Mouse (Mus musculus): ENCODE measurements at regions not wholly inside any gene's neighbourhood (a gene's known extent, or its start where the extent isn't known, plus 50 kb on each side); places are given as distances from the start of the nearest gene placed in this dataset.

DNA sequence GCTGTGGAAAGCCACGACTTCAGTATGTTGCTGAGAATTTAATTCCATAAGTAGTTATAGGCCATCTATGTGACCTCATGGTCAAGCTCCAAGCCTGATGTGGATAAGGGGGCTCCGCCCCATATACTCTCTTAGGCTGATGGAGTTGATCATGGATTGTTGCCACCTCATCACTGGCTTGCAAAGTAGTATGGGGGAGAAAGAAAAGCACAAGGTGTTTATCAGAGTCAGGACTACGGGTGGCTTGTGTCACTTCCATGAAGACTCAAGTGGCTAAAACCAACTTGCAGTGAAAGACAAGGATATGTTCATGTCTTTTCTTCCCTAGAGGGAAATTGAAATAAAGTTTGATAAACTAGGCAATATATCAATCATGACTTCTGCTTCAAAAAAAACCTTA, 102.9 kb upstream of the Fut8 start:
- no peak for DNase-seq

DNA sequence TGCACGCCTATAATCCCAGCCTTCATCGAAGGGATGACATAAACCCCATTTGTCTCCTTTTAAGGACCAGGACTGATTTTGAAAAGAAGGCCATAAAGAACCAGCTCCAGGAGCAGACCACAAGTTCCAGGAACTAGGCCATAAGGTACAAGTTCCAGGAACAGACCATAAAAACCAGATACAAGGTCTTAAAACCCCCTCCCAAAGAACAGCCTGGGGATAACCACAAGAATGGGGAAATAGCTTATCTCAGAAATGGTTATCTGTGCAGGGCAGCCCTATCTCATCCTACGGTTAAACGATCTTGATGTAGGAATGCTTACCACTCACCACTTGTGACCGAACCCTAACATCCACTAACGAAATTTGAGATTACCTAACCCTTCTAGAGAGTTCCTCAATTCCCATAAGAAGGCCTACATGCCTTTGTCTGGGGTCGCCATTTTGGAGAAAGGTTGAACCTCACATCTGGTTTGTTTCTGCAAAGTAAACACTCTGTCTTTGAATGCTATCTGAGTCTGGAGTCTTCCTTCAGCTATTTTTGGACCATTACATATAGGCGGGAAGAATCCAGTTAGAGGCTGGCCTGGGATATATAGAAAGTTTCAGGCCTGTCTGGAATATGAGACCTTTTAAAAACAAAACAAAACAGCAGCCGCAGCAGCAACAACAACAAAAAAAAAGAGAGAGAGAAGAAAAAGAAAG, 103.5 kb upstream of the Fut8 start:
- DNase-seq = no peak

DNA sequence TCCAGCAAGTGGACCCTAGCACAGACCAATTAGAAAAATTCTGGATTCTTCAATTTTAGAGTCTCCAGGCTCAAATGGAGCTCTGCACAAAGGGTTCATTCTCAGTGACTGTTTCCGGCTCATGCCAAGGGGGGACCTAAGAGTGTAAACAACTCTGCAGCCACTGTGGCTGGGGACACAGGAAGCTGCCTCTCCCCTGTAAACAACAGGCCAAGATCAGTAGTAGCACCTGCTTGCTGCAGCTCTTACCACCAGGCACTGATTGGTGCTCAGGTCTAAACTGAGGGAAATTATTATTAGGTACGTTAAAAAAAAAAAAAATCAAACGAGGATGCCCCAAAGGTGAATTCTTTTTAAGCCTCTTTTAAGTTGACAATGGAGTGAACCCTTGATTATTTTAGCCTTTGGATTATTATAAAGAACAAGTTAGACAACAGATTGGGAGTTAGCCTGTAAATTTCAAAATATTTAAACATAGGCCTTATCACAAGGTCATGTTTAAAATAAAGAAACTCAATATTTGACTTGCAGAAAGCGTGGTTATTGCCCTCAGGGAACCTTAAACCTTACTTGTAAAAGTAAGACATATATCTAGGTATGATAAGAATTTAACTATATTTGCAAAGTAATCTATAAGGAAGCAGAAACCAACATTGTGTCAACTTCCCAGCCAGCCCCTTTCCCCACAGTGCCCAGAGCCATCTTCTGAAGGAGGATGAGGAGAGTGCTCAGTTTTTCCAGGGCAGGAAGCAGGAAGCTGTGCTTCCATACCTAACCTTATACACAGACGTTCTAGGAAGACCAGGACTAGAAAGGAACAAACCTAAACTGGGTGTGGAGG, 104.2 kb upstream of the Fut8 start:
- DNase-seq = no peak

DNA sequence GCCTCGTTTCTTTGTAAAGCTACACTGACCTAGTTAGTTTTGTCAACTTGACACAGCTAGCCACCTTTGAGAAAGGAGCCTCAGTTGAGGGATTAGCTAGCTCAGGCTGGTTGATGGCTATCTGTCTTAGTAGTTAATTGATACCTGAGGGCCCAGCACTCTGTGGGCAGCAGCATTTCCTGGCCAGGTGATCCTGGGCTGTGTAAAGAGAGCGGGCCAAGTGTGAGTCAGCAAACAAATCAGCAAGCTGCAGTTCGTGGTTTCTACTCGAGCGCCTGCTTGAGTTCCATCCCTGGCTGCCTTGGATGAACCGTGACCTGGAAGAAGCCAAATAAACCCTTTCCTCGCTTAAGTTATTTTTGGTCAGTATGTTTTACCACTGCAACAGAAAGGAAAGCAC, 106.6 kb upstream of the Fut8 start:
- DNase-seq = no peak

DNA sequence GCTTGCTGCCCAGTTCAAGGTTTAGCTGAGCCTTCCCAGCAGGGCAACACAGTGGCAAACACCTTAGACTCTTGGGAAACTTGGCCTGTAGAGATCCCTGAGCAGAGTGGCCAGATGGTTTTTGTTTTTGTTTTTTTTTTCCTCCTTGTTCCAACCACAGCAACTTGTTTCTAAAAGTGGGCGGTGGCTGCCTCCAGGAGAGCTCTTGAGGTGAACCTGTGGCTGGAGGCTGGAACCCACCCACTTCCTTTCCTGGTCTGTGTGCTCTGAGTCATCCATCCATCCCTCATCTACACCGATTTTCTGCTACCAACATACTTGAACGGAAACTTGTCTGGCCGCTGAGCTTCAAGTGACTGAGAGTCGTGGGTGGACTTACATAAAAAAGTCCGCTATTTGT, 107.4 kb upstream of the Fut8 start:
- DNase-seq = no peak

DNA sequence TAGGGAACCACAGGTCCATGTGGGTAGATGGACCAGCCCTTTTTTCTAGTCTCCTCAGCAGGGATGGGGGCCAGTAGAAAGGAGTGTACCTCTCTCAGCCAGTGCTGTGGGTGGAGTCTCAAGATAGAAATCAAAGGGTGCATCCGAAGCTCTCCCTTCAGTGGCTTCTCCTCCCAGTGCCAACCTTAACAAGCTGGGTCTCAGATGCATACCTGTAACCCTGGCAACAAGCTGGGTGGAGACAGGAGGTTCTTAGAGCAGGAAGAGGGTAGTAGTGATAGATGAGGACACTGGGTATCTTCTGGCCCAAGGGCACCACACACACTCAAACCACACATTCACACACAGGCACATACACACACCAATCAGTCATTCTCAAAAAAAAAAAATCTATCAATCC, 113.7 kb upstream of the Fut8 start:
- DNase-seq = no peak

DNA sequence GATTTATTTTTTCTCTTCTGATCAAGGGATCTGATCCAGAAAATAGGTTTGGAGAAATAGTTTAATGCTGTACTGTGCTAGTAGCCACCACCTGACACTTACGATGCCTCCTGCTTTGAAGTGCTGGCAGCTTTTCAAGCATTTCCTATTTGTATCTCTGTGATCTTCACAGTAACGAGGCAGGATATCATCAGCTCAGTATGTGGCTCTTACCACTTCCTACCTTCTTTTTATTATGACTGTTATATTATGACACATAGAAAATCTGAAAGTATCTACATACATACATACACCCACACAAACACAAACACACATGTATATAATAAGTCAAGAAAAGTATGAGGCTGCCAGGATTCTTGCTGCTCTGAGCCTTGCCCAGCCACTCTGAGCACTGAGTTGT, 124.4 kb upstream of the Fut8 start:
- no peak for DNase-seq

DNA sequence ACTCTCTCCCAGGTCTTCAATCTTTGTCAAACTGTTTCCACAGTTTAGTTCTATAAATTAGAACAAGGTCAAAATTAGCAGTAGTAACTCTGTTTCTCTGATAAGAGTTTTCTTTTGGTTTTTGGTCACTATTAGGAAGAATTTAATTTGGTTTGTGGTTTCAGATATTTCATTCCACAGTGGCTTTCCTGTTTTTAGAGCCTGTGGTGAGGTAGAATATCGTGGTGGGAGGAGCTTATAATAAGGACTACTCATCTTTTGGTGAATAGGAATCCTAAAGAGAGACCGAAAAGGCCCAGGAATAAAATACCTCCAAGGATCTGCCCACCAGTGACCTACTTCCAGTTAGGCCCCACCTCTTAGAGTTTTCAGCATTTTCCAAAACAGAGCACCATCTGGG, 125.8 kb upstream of the Fut8 start:
- no peak for DNase-seq

DNA sequence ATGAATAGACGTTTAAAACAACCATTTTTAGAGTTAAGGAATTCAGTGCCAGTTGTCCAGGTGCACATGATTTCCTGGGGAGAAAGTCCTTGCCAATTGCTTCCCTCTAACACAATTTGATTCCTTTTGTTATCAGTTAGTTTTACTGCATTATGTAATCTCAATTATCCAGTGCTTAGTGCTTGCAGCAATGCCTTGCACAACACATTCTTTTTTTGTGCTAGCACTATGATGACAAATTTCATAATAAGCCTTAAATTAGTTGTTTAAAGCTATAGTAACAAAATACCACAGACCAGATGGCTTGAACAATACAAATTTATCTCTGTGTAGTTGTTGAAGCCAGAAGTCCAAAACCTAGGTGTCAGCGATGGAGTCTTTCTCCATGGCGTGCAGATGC, 130.7 kb upstream of the Fut8 start:
- no peak for DNase-seq

DNA sequence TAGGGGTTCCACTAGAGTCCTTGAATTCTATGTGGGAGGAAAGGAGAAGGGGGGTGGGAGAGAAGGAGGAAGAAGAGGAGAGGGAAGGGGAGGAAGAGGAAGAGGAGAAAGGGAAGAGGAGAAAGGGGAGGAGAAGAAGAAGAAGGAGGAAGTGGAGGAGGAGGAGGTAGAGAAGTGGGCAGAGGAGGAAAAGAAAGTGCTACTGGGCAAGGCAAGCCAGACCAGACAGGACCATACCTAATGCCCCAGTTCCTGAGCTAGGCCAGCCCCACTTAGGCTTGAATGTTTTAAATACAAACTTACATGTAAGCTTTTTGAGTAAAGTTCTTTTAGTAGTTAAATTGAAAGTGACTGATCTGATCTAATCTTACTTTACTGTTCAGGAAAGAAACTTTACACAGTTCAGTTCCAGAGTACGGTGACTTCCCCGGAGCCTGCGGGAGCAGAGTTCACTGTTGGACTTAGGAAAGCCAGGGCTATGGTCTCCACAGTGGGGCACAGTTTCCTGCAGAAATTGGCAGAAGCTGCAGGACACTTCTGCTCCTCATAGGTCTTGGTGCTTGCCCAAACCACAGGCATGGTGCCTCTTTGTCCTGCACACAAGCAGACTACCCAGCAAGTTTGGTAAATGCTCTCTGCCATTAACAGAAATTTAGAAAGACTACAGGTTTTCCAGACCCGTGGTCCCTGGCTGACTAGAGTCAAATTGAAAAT, 131.9 kb upstream of the Fut8 start:
- DNase-seq = no peak

DNA sequence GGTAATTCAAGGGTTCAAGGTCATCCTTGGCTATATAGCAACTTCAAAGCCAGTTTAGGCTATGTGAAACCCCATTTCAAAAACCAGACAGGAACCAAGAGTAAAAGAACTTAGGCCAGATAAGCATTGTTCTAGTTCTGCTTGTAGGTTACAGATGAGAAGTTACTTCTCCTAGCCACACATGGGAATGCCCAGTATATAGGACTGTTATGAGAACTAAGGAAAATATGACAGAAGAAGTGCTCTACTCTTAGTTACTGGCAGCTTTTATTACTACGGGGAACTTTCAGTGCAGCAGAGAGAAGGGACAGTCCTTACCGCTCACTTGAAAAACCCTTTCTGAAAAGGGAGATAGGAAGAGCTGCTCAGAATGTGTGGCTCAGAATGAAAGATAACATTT, 137.4 kb upstream of the Fut8 start:
- no peak for DNase-seq

DNA sequence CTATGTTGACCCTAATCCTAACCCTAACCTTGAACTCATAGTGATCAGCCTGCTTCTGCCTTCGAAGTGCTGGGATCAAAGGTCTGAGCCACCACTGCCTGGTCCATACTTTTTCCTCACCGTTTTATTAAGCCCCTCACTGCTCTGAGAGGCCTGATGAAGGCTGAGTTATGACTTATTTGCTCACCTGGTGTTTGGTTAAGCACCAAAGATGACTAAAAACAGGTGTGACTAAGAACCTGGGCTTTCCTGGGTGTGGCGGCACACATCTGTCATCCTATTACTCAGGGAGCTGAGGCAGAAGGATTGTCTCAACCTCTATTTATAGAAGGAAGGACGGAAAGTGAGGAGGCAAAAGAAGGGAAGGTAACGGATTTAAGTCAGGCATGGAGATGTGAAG, 137.5 kb upstream of the Max start:
- DNase-seq = no peak

DNA sequence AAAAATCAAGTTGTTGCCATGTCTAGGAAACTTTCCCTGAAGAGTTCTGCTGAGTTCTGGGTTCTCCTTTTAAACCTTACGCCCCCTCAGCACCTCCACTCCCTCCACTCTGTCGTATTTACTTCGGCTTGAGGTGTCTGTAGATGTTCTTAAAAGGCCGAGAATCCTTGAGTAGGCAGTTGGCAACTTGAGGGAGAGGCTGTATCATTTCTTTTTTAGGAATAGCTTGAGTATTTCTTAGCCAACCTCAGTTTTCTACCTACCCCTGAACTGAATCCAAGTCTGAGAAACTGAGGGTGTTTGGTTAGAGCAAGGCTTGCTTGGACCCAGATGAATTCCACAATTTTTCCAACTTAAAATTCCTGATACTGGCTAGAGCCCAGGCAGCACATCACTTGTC, 136.8 kb upstream of the Max start:
- DNase-seq = no peak

DNA sequence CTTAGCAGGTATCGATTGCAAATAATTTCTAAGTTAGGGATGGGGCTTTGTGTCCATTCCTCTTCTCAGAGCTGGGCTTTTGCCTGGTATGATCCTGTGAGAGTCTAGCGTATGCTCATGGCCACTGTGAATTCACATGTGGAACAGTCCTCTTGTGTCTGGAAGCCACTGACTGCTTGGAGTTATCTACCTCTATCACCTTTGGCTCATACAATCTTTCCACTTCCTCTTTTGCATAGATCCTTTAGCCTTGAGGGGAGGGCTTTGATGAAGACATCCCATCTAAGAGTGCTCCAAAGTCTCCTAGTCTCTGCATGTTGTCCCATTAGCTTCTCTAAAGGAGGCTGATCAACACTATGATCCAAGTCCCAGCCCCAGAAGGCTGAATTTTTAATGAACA, 135.8 kb upstream of the Max start:
- DNase-seq = no peak

DNA sequence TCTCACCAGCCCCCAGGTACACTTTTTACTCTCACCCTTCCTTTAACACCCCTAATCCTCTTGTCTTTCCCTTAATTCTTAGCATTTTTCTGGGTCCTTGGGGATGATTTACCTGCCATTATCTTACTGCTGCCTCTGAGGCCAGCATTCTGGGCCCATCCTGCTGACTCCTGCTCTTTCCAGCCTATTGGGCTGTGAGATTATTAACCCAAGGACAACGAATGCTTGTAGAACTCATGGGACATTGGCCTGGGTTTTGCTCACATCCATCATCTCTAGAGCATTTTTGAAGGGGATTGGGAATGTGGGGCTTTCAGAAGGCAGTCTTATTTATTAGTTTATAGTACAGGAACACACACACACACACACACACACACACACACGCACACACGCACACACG, 134.5 kb upstream of the Max start:
- no peak for DNase-seq

DNA sequence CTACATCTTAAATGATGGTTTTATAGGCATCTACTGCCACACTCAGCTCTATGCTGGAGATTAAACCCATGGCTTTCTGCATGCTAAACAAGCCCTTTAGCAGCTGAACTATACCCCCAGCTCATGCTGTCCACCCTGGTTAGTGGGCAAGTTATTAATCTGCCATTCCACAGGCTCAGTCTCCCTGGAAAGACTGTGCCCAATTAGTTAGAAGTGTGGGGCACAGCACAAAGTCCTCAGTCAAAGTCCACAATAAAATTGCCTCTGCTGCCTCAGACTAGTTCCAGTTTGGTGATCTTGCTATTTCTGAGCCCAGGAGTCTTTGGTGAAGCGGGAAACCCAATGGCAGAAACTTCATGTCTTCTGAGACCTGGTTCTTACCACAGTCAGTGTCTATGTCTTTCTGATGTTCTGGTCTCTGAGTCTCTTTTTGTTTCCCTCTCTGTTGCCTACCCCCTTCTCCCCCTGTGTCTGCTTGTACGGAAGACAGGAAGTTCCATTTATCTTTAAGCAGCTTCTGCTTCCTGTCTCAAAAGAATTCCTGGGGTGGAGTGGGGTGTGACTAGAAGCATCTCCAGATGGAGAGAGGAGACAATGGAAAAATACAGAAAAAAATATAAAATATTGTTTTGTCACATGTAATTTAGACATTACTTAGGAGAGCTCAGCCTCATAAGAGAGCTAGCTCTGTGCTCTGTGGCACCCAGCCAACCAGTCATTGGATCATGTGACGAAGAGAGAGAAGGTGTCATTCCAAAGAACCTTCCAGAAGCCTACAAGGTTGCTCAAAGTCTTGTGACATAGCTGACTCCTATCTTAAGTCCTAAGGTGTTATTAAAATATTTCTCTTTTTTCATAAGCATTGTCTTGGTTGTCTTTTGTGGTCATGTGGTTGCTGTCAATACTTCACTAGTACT, 133.3 kb upstream of the Max start:
- no peak for DNase-seq

DNA sequence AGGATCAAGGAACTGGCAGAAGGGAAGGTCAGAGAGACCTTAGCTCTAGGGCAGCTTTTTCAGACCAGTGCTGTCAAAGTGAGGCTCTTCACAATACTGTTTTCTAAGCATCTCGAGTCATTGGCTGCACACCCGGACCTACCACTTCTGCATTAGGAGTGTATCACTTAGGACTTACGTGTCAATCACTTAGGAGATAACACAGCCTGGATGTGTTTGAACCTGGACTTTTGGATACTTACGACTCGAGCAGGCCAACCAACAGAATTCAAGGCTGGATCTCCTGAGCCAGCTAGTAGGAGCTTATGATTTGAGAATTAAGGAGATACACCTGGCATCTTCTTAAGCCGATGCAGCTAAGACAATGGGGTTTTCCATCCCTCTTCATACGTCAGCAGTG, 132.2 kb upstream of the Max start:
- DNase-seq = no peak

DNA sequence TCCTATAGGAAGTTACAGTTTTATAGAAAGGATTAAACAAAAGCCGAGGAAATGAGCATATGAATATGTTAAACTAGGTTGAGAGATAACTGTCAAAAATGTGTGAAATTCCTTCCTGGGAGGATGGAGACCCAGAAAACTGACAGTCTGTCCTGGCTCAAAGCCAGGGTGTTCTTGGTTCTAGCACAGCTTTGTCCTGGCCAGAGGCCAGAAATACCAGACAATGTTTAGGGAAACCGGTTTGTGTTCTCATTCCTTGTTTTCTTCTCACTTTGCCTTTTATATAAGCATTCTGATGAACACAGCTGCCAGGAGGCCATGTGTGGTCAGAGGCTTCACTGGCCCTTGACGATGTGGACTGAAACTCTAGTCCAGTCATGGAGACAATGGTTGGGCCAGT, 130.7 kb upstream of the Max start:
- DNase-seq = peak; percentile 73

DNA sequence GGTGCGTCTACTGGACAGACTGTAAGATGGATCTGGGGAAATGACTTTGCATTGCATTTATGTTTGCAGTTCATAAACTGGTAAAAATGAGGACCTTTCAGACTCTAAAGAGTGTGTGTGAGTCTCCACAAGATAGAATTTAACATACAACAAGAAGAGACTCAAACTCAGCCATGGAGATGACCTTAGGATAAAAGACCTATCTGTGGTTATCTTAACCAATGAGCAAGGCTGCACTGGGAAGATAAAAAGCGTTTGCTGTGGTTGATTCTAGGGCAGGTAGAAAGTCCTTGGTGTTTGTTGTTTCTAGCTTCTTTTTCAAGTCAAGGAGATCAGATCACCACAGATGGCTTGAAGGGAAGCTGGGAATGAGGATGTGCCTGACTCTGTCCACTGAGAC, 130.1 kb upstream of the Max start:
- no peak for DNase-seq

DNA sequence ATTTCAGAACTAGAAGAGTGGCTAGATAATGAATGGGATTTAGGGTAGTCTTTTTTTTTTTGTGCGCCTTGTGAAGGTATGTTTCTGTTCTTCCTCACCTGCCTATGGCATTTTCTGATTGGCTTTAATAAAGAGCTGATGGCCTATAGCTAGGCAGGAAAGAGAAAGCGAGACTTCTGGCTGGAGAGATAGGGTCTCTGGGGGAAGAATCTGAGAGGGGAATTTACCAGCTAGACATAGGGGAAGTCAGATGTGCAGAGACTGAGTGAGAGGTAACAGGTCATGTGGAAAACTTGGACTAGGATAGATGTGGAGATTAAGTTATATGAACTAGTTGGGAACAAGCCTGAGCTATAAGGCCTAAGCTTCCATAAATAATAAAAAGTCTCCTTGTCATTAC, 129.7 kb upstream of the Max start:
- no peak for DNase-seq

DNA sequence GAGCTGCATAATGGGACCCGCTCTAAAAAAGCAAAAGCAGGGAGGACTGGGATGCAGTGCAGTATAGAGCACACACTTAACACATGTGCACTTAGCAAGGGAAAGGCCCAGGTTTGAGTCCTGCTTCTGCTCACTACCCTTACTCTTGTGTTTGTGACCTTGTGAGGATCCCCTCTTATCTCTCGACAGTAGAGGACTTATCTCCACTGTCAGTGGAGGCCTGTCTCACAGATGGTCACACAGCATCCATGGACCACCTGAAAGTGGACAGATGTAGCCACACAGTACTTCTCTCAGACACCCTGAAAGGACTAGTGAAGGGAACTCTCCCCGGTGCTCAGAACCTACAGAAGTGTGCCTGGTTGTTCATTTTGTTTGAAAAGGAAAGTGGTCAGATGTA, 128.5 kb upstream of the Max start:
- DNase-seq = no peak

DNA sequence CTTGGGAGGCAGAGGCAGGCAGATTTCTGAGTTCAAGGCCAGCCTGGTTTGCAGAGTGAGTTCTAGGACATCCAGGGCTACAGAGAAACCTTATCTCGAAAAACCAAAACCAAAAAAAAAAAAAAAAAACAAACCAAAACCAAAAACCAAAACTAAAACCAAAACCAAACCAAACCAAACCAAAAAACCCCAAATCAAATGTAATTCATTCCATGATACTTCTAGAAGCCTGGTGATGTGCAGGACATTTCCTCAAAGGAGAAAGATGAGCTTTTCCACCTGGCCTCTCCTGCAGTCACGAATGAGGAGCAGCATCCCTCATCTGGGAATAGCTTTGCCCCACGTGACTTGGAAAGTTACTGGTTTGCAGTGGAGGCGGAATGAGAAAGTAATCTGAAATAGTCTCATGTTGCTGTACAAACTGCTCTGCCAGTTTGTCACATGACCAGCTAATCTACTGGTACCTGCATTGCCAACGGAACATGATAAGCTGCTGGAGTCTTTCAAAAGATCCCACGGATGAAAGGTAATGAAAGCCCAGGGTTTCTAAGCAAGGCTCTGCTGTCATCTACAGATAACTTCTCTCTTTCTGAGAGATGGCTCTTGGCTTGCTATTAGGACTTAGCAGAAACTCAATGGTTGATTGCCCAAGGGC, 127.8 kb upstream of the Max start:
- DNase-seq = no peak

DNA sequence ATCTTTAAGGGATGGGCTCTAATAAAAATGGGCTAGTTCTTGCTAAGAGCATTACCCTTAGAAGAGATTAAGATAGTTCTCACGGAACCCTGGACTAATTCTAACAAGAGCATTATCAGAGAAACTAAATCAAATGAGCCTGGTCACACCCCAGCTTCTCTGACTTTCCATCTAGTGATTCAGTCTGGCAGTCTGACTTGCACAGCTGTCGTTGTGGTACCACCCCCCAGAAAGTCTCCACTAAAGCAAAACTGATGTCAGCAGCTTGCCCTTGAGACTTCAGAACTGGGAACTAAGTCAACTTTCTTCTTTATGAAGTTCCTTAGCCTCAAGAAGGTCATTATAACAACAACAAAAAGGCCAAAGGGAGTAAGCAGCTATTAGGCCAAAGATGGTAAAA, 126.5 kb upstream of the Max start:
- no peak for DNase-seq
